Mouse (Mus musculus) C2C12 (cell line): ENCODE data around the gene Agap3.

Experiments used
- CEBPB ChIP-seq: IDR thresholded peaks from one replicate; pipeline ENCODE4 v1.6.1; 2011; ENCODE audit warnings: low read depth, mild to moderate bottlenecking, control low read depth, moderate library complexity
- CTCF ChIP-seq: IDR thresholded peaks from one replicate; pipeline ENCODE4 v1.5.1; 2011; ENCODE audit not compliant: control insufficient read depth, insufficient read depth, insufficient read length
- FOSL1 ChIP-seq: IDR thresholded peaks from one replicate; pipeline ENCODE4 v1.8.0; 2011; ENCODE audit warnings: mild to moderate bottlenecking, low read length; ENCODE audit not compliant: poor library complexity, insufficient read depth, severe bottlenecking
- MAX ChIP-seq: IDR thresholded peaks from one replicate; pipeline ENCODE4 v1.6.1; 2011; ENCODE audit warnings: mild to moderate bottlenecking, control low read depth
- MYOD1 ChIP-seq: IDR thresholded peaks from one replicate; pipeline ENCODE4 v1.6.1; 2011; ENCODE audit warnings: low read depth; ENCODE audit not compliant: control insufficient read depth, insufficient read length
- MYOG ChIP-seq: IDR thresholded peaks from one replicate; pipeline ENCODE4 v1.6.1; 2011; ENCODE audit not compliant: control insufficient read depth, insufficient read length; ENCODE audit errors: extremely low read depth
- USF1 ChIP-seq: IDR thresholded peaks from one replicate; pipeline ENCODE4 v1.6.1; 2011; ENCODE audit warnings: low read depth, mild to moderate bottlenecking, control low read depth, moderate library complexity

- TF ChIP-seq FOSL1, result no peak
- TF ChIP-seq CTCF, result no peak
- TF ChIP-seq USF1, result no peak
- no peak for TF ChIP-seq MAX
- no peak for TF ChIP-seq CEBPB
- no peak for TF ChIP-seq MYOG
- no peak for TF ChIP-seq MYOD1
Observed at GRCm38 (mm10) chr5:24472884-24473619, 21.1 kb downstream of the Agap3 start.
